Mouse (Mus musculus) adrenal gland, adult 18-20 months (tissue): Measurements from ENCODE around the gene Cttnbp2. TPM values are rescaled to one million over a fixed set of nuclear protein-coding genes. Genes with fewer than 3 reads are reported as not detected.
"Not testable (repeated sequence)": the region's sequence is repeated elsewhere in the genome, so short reads cannot be mapped to it uniquely, and the experiment has no call there.

ENCODE experiments used
- DNase-seq, 2 experiments: peaks; one replicate each; pipeline ENCODE4 v3.0.0; 2021 to 2022; ENCODE audit warnings: low spot score in 2 of 2
- total RNA-seq, 2 experiments: library from RNA; stranded (reverse); gene quantifications; 1 replicate in 1 of 2; 2 replicates in 1 of 2; pipeline ENCODE4 v1.2.3; 2021

Cttnbp2 gene
- total RNA-seq, 2 experiments from 2014 or later: 65.9 to 88.8 TPM

DNA sequence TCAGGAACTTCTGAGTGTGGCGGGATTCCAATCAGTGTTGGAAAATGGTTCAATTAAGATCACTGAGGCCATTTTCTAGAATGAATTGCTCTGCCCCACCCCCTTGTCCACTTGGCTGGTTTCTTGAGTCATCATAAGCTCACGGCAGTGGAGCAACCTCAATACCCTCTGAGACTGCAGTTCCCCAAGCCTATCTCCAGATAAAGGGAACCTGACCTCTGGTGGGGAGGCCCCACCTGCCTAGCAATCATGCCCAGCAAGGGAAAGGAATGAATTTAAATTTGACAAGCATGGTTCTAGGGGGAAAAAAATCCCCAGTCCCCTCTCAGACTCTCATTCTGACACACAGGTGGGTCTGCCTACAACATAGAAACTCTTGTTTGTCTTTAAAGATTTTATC, 93.1 kb downstream of the Cttnbp2 start:
- DNase-seq: no peak

DNA sequence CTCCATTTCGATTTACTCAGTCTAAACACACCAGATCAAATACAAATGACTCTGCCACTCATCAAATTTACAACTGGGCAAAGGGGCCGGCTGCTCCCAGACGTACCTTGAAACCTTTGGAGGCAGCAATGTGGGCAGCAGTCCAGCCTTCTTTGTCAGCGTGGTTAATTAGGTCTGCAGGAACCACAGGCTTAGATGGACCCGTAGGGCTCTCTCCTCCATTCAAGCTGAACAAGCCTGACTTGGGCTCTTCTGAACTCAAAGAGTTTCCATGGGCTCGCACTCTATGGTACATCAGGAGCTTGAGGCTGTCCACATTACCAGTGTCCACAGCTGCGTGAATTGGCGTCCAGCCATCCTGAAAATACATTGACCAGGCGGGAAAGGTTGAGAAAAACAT, 94.0 kb downstream of the Cttnbp2 start:
- DNase-seq: no peak

DNA sequence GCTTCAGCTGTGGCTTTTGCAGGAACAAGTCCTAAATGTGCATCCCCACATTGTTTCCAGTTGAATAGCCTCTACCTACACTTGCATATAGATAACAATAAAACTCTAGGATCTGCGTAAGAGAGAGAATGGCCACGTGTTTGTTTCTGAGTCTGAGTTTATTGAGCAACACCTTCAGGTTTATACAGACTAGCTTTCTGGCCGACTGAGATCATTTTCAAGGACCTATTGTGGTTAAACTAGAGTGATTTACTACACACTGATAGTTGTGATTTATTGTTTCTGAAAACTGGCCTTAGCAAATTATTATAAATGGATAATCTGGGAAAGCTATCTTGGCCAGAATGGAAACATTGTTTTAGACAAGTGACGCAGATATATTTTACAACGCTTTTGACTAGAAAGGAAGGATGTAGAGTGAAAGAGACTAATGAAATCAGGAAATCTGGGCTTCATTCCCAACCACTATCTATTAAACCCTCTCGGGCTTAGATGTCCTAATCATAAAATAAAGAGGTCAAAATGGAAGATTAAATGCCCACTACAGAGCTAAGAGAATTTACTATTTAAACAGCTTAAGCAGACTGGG, 96.7 kb downstream of the Cttnbp2 start:
- DNase-seq: no peak

DNA sequence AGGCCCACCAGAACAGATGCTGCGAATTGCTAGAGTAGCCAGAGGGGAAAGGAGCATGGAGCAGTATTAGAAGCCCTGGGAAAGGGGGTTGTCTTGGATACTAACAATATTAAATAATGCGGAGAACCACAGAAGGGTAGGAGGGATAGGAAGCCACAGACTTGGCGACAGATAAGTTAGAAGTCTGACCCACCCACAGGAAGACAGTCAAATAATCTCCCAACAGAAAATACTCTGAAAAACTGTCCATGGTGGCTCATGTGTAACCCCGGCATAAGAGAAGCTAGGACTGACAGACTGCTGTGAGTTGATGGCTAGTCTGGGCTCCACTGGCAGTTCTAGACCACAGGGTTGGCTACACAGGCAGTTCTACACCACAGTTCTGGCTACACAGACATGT, 98.7 kb downstream of the Cttnbp2 start:
- DNase-seq: no peak

DNA sequence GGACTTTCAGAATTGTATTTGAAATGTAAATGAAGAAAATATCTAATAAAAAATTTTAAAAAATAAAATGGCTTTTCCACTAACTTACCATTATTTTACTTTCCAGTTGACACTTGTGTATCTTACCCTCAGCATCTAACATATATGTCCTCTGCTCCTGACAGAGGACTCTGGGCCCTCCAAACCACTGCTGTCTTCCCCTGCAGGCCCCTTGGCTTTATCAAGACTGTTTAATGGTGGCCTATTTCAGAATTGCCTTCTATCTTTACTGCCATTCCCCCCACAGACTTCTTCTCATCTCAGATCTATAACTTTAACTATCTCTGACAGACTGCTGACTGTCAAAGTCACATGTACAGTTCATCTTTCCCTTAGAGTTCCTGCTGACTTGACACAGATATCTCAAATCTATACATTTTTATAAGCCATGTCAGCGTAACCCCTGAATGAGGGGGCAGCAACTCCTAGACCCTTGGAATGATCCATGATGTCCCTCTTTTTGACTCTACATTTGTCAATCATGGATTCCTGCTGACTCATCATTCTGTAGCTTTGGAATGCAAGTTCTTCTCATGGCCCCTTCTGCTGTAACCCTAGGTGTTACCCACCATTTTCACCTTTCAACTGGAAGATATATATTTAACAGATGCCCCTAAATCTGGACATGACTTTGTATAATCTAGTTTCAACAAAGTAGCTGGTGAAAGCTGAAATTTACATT, 103.0 kb downstream of the Cttnbp2 start:
- DNase-seq: no peak

DNA sequence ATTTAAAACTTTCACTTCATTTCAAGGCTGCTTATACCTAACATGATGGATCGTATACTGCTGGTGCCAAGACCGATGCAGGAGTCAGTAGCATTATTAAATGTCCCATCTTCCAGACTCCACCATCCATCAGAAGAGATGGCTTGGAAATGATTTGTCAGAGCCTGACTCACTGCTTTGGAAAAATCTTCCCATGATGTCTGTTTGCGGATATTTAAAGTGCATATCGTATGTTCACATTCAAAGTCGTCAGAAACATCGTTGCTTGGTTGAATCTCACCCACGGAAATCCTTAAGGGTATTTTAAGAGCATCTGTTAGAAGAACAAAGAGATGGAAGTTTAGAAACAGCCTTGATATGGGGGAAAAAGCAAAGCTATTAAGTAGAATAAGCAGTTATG, 106.2 kb downstream of the Cttnbp2 start:
- DNase-seq: no peak

DNA sequence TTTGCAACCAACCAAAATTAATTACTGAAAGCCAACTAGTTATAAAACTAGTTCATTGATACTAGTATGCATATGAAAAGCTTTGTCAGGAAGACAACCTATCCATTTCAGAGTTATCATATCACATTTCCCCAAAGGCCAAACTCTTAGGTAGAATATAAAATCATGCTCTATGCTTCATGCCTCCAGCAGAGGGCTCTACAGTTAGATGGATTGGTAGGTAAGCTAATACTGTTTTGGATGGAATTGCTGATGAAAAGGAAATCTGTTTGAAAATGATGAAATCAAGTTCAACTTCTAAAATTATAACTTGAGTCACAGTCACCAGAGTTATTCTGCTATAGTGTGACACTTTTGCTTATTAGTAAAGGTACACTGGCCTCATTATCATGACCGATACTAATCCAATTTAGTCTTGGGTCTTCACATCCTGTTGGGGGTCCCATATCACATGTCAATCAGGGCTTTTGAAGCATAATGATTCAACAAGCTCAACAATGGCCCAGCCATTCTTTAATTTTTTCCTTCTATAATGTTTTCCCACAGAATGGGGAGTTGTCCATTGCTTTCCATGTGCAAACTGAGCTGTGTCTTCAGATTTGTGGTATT, 113.5 kb downstream of the Cttnbp2 start:
- DNase-seq: no peak

DNA sequence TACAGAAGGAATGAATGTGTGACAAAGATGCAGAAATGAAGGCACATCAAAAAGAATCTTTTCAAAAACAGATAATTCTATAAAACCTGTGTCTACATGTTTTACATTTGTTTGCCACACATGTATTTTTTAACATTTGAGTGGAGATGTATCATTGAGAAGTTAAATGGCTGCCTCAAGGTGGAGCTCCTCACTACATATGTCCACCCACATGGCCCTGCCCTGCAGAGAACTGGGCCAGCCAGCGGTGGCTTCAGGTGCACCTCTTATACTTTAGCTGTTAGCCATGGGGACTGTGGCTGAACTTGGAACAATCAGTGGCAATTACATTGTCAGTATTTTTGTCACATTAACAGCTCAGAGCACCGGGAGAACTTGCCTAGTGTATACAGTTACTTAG, 133.3 kb downstream of the Cttnbp2 start:
- DNase-seq: no peak

DNA sequence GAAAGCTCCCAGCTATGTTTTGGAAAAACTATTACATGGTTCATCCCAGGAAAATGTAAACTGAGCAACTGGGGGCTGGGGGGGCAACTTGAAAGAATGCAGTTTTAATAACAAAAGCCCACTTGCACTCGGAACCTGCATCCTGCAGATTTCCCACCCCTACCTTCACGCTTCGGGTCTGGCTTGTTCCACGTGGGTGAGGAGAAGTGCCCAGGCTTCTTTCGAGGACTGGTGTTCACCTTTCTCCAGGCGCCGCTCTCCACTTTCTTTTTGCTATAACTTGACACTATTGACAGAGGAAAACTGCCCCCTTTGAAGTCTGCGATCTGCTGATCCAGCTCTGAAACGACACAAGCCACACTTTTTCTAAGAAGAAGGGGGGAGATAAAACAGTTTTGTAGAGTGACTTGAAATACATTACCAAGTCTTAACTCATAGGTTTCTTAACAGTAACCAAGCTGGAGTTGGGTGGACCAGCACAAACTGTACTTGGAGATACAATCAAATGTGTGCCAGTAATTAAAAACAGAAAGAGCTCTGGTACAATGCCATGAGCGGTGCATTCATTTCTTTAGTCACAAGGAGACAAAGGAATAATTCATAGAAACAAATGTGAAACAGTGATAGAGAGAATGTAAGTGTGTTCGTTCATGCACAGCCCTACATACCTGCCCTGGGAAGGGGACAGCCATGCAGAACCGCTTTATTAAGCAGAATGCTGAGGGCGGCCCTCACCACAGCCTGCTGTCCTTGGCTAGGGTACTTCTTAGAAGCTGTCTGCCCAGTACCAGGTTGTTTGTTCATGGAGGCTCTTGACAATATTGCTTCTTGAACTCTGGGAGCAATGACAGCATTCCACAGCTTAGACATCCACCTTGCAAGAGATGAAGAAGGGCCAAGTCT, 134.1 kb downstream of the Cttnbp2 start:
- DNase-seq: no peak

DNA sequence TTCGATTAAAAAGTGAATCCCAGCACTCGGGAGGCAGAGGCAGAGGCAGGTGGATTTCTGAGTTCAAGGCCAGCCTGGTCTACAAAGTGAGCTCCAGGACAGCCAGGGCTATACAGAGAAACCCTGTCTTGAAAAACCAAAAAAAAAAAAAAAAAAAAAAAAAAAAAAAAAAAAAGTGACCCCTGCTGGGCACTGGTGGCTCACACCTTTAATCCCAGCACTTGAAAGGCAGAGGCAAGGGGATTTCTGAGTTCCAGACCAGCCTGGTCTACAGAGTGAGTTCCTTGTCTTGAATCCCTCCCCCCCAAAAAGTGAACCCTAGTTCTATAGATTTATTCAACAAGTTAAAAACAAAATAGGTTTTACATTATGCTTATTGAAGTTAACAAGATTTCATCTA, 136.9 kb downstream of the Cttnbp2 start:
- not testable (repeated sequence) for DNase-seq

DNA sequence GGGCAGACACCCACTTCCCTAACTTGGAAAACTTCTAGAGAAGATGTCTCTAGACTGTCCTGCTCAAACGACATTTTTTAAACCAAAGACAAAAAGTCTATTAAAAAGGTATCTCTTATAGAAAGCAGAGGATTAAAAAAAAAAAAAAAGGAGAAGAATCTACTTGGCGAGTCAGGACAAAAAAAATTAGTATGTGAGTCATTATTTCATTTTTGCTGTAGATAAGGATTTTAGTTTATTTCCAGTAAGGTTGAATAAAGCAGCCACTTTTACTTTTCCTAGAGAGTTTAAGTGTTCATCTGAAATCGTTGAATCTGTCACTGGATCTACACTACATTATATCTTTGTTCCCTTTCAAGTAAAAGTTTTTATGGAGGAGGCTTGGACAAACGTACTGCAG, 139.9 kb downstream of the Cttnbp2 start:
- no peak for DNase-seq

DNA sequence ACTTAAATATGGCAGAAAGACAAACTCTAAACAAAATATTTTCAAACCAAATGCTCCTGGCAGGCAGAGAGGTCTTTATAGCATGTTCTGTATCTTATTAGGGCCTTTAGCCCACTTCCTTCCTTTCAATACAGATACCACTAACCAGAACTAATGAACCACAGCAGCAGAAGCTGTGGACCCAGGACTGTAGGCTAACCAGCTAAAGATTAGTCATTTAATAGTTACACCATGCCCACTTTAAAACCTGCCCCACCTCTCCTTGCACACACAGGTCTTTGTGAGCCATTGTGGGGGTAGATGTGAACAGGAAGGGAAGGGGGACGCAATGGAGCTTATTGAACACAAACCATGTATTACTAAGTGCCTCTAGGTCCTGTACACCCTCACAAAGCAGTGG, 141.0 kb downstream of the Cttnbp2 start:
- DNase-seq: no peak

DNA sequence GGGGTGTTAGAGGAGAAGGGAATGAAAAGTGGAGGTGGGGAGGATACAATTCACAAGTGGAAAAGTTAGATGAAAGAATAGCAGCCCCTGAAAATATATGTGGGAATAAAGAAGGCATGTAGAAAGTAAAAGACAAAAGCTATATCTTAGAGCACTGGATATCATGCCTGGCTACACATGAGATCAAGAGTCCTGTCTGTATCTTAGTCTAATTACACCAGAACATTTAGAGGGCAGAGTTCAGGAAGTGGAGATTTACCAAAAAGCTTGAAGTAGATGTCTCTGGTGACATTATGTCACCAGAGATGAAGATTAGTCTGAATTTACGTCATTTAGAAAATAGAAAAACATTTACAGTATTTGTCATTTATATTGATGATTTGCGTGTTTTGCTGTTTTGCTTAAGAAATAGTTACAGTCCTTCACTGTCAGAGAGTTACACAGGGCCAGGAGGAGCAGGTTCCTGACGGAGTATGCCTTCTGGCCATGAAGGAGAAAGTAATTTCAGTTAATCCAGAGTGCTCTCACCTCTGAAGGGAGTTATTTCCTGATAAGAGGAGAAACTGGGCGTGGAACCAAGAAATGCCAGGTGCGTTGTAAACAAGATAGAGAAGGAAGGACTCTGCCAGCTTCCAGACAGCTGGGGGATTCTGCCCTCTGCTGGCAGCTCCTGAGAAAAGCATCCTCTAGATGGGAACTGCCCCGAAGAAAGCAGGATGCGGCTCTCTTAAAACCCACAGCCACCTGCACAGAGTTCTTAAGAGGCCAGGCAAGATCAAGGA, 142.0 kb downstream of the Cttnbp2 start:
- peak; percentile 46 to 48 for DNase-seq

DNA sequence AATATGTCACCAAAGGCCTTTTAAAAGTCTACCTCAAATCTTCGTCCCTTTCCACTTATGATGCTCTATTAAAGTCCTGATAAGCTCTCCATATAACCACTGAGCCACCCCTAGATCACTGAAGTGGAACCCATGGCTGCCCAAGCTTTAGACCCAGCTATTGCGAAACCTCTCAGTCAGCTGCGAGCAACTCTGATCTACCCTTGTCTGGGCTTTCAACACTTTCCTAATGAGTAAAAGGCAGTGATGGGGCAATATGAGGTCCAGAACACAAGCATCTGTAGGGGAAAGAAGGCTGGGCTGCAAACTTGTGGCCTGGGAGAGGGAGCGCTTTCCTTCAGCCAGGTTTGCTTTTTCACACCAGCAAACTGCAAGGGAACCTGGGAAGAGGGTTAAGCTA, 144.9 kb downstream of the Cttnbp2 start:
- DNase-seq: no peak

DNA sequence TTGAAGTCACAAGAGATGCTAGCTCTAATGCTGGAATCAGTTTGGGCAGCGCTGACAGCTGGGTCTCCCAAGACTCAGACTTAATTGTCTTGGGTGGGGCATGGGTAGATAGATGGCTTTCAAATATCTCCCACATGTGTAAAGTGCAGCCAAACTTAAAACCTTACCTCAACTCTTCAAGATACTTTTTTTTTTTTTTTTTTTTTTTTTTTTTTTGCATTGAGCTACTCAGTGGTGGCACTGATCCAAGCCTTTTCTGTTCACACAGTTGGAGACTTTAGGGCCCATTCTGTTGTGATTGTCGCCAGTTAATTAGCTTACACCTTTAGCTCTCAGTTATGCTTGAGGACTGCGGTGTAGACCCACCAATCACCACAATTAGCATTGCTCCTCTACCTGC, 145.6 kb downstream of the Cttnbp2 start:
- DNase-seq: no peak

DNA sequence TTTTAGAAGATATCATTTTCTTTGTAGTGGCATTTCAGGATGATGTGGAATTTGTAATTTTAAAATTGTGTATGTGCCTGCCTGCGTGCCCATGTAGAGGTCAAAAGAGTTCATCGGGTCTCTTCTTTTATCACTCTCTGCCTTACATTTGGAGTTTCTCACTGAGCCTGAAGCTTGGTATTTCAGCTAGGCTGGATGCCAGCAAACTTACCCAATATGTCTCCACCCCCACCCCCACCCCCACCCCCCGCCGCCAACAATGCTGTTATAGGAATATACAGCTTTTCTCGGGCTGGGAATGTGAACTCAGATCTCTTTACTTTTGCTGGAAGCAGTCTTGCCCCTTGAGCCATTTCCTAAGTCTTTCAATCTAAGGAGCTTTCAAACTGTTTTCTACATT, 152.4 kb downstream of the Cttnbp2 start:
- DNase-seq: no peak

DNA sequence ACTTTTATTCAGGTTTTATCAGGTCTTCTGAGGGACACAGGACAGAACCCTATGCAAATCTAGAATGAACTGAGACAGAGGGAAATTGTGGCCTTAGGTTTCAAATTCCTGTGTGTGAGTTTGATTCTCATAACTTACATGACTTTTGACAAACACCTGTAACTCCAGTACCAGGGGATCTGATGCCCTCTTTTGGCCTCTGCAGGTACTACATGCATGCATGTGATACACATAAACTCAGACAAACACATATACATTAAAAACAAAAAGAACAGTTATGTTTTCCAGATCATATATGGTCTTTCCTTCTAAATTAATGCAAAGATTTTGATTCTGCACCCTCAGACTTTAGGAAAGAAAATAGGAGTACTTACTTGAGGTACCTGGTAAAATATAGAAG, 153.7 kb downstream of the Cttnbp2 start:
- no peak for DNase-seq

DNA sequence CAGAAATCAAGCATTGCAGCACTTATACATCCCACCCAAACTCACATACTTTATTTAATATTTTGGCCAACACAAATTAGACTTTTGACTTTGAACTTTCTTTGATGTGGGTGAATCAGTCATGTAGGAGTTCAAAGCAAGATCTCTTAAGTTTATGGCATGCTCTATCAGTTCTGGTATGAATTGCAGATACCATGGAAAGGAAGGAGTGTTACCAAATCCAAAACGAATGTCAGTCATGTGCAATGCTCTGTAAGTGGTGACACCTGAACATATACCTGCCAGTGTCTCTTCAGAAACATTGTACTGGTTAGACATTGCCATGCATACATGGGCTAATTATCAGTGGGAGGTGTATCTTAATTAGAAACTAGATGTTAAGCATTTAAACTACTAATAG, 154.5 kb downstream of the Cttnbp2 start:
- DNase-seq: no peak

DNA sequence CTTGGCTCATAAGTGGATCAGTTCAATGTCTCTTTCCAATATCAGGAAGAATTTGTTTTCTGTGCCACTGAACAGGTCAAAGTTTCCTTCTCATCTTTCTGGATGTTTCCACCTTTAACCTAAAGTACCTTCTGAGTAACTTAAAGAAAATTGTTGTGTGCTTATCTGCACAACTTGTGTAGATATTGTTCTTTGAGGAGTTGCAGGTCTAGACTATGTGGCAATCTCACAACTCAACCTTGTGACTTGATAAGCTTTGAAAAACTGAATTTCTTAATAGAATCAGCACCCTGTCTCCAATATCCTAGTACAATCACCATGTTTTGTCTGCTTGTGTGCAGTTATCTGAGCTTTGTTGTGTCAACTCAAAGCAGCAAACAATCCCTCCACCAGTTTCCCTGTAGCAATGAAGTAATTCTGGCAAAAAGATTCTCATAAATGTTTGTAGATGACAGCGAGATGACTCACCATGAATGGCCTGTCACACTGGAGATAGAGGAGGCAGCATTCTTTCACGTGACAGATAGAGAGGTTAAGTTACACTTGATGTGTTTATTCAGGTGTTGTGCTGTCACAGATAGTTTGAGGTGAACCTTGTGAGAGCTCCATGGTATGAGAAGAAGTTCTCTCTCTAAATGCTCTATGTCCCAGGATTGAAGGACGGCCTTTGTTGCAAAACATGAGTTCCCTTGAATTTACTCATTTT, 165.3 kb downstream of the Cttnbp2 start:
- DNase-seq: no peak

DNA sequence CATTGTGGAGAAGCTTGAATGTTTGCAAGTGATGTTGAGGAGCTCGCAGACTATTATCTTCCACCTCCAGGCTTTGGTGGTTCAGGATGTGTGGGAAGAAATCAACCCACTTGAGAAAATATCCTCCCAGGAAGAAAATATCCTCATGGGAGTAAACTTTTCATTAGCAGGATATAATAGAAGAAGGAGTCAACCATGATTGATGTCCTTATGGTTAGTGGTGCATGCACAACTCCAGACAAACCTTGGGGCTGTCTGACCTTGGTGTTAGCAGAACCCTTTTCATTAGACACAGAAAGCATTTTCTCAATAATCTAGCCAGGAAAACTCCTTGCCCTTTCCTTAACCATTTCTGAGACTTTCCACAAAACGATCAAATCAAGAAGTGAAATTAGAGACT, 170.4 kb downstream of the Cttnbp2 start:
- DNase-seq: no peak
